Mouse (Mus musculus): ENCODE results near the gene Plagl2. TPM values are rescaled to one million over a fixed set of nuclear protein-coding genes. Genes with fewer than 3 reads are reported as not detected.
"Not testable (repeated sequence)": the region's sequence is repeated elsewhere in the genome, so short reads cannot be mapped to it uniquely, and the experiment has no call there.

Plagl2 gene
- polyA plus RNA-seq, 1 experiment from 2014 or later: 22.6 TPM

- not testable (repeated sequence) for H3K9ac ChIP-seq (ENCODE audit: low read depth, low read length); H3K9me3 ChIP-seq (replicated peaks; ENCODE audit: control insufficient read depth, low read length); H3K36me3 ChIP-seq (ENCODE audit: control insufficient read depth, insufficient read depth, low read length); H3K4me3 ChIP-seq (ENCODE audit: low read depth, low read length); H3K4me1 ChIP-seq (ENCODE audit: control insufficient read depth, insufficient read depth, low read length); H3K27ac ChIP-seq (ENCODE audit: low read depth, low read length); H3K27me3 ChIP-seq (ENCODE audit: control insufficient read depth, insufficient read depth, low read length); H3K4me2 ChIP-seq
- peak; percentile 10; the same call in 1 of the 2 replicates for ATAC-seq (replicated peaks; ENCODE audit: insufficient number of reproducible peaks, low FRiP score, low TSS enrichment)
- 65% methylated on average over 6 of the region's 6 CpGs for WGBS (ENCODE audit: insufficient replicate concordance)
Observed at GRCm38 (mm10) chr2:153274200-153274918, 33.1 kb upstream of the Plagl2 start.

- H3K36me3 ChIP-seq (ENCODE audit: control insufficient read depth, insufficient read depth, low read length); H3K27ac ChIP-seq (ENCODE audit: low read depth, low read length); H3K9ac ChIP-seq (ENCODE audit: low read depth, low read length); ATAC-seq (replicated peaks; ENCODE audit: insufficient number of reproducible peaks, low FRiP score, low TSS enrichment); H3K4me1 ChIP-seq (ENCODE audit: control insufficient read depth, insufficient read depth, low read length); H3K4me2 ChIP-seq; H3K9me3 ChIP-seq (replicated peaks; ENCODE audit: control insufficient read depth, low read length); H3K4me3 ChIP-seq (ENCODE audit: low read depth, low read length); H3K27me3 ChIP-seq (ENCODE audit: control insufficient read depth, insufficient read depth, low read length): not testable (repeated sequence)
- WGBS (ENCODE audit: insufficient replicate concordance): 56% methylated on average over 8 of the region's 8 CpGs
Observed at GRCm38 (mm10) chr2:153270231-153270915, 29.1 kb upstream of the Plagl2 start.

- no peaks in the 10 kb centered on the region for H3K4me1 ChIP-seq (ENCODE audit: control insufficient read depth, insufficient read depth, low read length)
- H3K27ac ChIP-seq (ENCODE audit: low read depth, low read length): no peak overlapping the region
- H3K4me3 ChIP-seq (ENCODE audit: low read depth, low read length): no peak overlapping the region
- no peaks in the 10 kb centered on the region for H3K9me3 ChIP-seq (replicated peaks; ENCODE audit: control insufficient read depth, low read length)
- H3K4me2 ChIP-seq: no peak overlapping the region
- ATAC-seq (replicated peaks; ENCODE audit: insufficient number of reproducible peaks, low FRiP score, low TSS enrichment): no peak
- H3K27me3 ChIP-seq (ENCODE audit: control insufficient read depth, insufficient read depth, low read length): no peaks in the 10 kb centered on the region
- WGBS (ENCODE audit: insufficient replicate concordance): 75% methylated on average over 2 of the region's 2 CpGs
- H3K36me3 ChIP-seq (ENCODE audit: control insufficient read depth, insufficient read depth, low read length): peaks cover 18% of the 10 kb centered on the region
- H3K9ac ChIP-seq (ENCODE audit: low read depth, low read length): no peak overlapping the region
Observed at GRCm38 (mm10) chr2:153267331-153267730, 26.1 kb upstream of the Plagl2 start.

- Histone ChIP-seq H3K4me1 (ENCODE audit: control insufficient read depth, insufficient read depth, low read length) (peaks cover 17% of the 10 kb centered on the region), H3K27ac (ENCODE audit: low read depth, low read length) (no peak overlapping the region), H3K9me3 (replicated peaks; ENCODE audit: control insufficient read depth, low read length) (no peaks in the 10 kb centered on the region), H3K27me3 (ENCODE audit: control insufficient read depth, insufficient read depth, low read length) (no peaks in the 10 kb centered on the region), H3K9ac (ENCODE audit: low read depth, low read length) (no peak overlapping the region), H3K4me3 (ENCODE audit: low read depth, low read length) (no peak overlapping the region), H3K4me2 (no peak overlapping the region), H3K36me3 (ENCODE audit: control insufficient read depth, insufficient read depth, low read length) (peaks cover 21% of the 10 kb centered on the region)
- ATAC-seq (replicated peaks; ENCODE audit: insufficient number of reproducible peaks, low FRiP score, low TSS enrichment): no peak
- WGBS (ENCODE audit: insufficient replicate concordance): 62% methylated on average over 7 of the region's 7 CpGs
Observed at GRCm38 (mm10) chr2:153263053-153263452, 21.8 kb upstream of the Plagl2 start.

- ATAC-seq (replicated peaks; ENCODE audit: insufficient number of reproducible peaks, low FRiP score, low TSS enrichment): no peak
- Histone ChIP-seq H3K27me3 (ENCODE audit: control insufficient read depth, insufficient read depth, low read length) (no peaks in the 10 kb centered on the region), H3K4me3 (ENCODE audit: low read depth, low read length) (no peak overlapping the region), H3K9ac (ENCODE audit: low read depth, low read length) (no peak overlapping the region), H3K9me3 (replicated peaks; ENCODE audit: control insufficient read depth, low read length) (no peaks in the 10 kb centered on the region), H3K36me3 (ENCODE audit: control insufficient read depth, insufficient read depth, low read length) (peaks cover 12% of the 10 kb centered on the region), H3K27ac (ENCODE audit: low read depth, low read length) (peak overlapping the region; percentile 22; the same call in 1 of the 2 replicates), H3K4me2 (no peak overlapping the region), H3K4me1 (ENCODE audit: control insufficient read depth, insufficient read depth, low read length) (peaks cover 17% of the 10 kb centered on the region)
- WGBS (ENCODE audit: insufficient replicate concordance): 28% methylated on average over 3 of the region's 3 CpGs
Observed at GRCm38 (mm10) chr2:153259864-153260674, 18.8 kb upstream of the Plagl2 start.

- H3K27ac ChIP-seq (ENCODE audit: low read depth, low read length): no peak overlapping the region
- peaks cover 12% of the 10 kb centered on the region for H3K36me3 ChIP-seq (ENCODE audit: control insufficient read depth, insufficient read depth, low read length)
- peaks cover 17% of the 10 kb centered on the region for H3K4me1 ChIP-seq (ENCODE audit: control insufficient read depth, insufficient read depth, low read length)
- WGBS (ENCODE audit: insufficient replicate concordance): 53% methylated on average over 12 of the region's 12 CpGs
- H3K4me2 ChIP-seq: no peak overlapping the region; the same call in 1 of the 2 replicates
- H3K27me3 ChIP-seq (ENCODE audit: control insufficient read depth, insufficient read depth, low read length): no peaks in the 10 kb centered on the region
- H3K9ac ChIP-seq (ENCODE audit: low read depth, low read length): 0 out of 2 replicates have a peak overlapping the region, but pooled peaks have one; percentile 22
- no peaks in the 10 kb centered on the region for H3K9me3 ChIP-seq (replicated peaks; ENCODE audit: control insufficient read depth, low read length)
- no peak for ATAC-seq (replicated peaks; ENCODE audit: insufficient number of reproducible peaks, low FRiP score, low TSS enrichment)
- no peak overlapping the region for H3K4me3 ChIP-seq (ENCODE audit: low read depth, low read length)
Observed at GRCm38 (mm10) chr2:153259030-153259863, 18.0 kb upstream of the Plagl2 start.

GRCm38 (mm10) chr2:153256604-153257003, 15.4 kb upstream of the Plagl2 start:
- Histone ChIP-seq H3K9me3 (replicated peaks; ENCODE audit: control insufficient read depth, low read length) (no peaks in the 10 kb centered on the region), H3K4me1 (ENCODE audit: control insufficient read depth, insufficient read depth, low read length) (peaks cover 17% of the 10 kb centered on the region), H3K27ac (ENCODE audit: low read depth, low read length) (no peak overlapping the region), H3K36me3 (ENCODE audit: control insufficient read depth, insufficient read depth, low read length) (no peaks in the 10 kb centered on the region), H3K4me2 (no peak overlapping the region), H3K4me3 (ENCODE audit: low read depth, low read length) (no peak overlapping the region), H3K27me3 (ENCODE audit: control insufficient read depth, insufficient read depth, low read length) (no peaks in the 10 kb centered on the region), H3K9ac (ENCODE audit: low read depth, low read length) (no peak overlapping the region)
- 91% methylated on average over 2 of the region's 2 CpGs for WGBS (ENCODE audit: insufficient replicate concordance)
- ATAC-seq (replicated peaks; ENCODE audit: insufficient number of reproducible peaks, low FRiP score, low TSS enrichment): no peak

- Histone ChIP-seq H3K27me3 (ENCODE audit: control insufficient read depth, insufficient read depth, low read length) (no peaks in the 10 kb centered on the region), H3K4me3 (ENCODE audit: low read depth, low read length) (no peak overlapping the region), H3K27ac (ENCODE audit: low read depth, low read length) (no peak overlapping the region), H3K9me3 (replicated peaks; ENCODE audit: control insufficient read depth, low read length) (no peaks in the 10 kb centered on the region), H3K9ac (ENCODE audit: low read depth, low read length) (no peak overlapping the region), H3K36me3 (ENCODE audit: control insufficient read depth, insufficient read depth, low read length) (peaks cover 13% of the 10 kb centered on the region), H3K4me2 (no peak overlapping the region), H3K4me1 (ENCODE audit: control insufficient read depth, insufficient read depth, low read length) (no peaks in the 10 kb centered on the region)
- ATAC-seq (replicated peaks; ENCODE audit: insufficient number of reproducible peaks, low FRiP score, low TSS enrichment): no peak
- 88% methylated on average over 5 of the region's 5 CpGs for WGBS (ENCODE audit: insufficient replicate concordance)
Observed at GRCm38 (mm10) chr2:153249751-153250150, 8.5 kb upstream of the Plagl2 start.
